Mouse (Mus musculus): Measurements from ENCODE around the gene Cd36. TPM values are rescaled to one million over a fixed set of nuclear protein-coding genes. Genes with fewer than 3 reads are reported as not detected.
"Not testable (repeated sequence)": the region's sequence is repeated elsewhere in the genome, so short reads cannot be mapped to it uniquely, and the experiment has no call there.

Cd36 gene
- total and polyA plus RNA-seq, 2 experiments from 2014 or later, result 2.2 to 2.6 TPM

DNA sequence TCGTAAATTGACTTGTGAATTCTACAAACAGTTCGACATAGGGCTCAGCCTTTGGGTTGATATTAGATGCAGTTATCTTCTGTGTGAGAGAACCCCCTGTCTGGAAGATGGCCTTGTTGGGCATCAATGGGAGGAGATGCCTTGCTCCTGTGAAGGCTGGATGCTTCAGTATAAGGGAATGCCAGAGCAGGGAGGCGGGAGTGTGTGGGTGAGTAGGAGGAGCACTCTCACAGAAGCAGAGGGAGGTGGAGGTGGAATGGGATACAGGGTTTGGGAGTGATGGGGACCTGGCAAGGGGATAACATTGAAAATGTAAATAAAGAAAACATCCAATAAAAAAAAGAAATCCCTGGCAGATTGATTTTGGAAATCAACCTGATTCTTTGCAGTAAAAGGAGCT is 35.0 kb upstream of the Cd36 start:
- 91% methylated on average over 3 of the region's 3 CpGs for WGBS

DNA sequence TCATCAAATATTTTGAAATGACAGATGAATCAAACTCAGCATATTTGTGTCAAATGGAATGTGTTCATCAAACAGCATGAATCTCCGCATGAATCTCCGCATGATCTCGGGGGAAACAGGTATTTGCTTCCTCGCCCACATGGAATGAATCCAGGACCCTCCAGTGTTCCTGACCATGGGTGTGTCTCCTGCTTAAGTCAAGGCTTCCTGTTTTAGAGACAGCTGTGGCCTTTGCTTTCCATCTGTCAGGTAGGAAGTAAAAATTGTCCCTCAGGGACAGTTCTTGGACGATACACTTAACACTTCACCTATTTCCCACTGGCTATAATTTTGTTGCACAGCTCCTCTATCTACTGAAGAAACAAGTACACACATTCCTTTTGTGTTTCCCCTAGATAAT is 30.4 kb upstream of the Cd36 start:
- no peak for ATAC-seq (ENCODE audit: low FRiP score)
- H3K4me2 ChIP-seq (ENCODE audit: low read depth, low read length, poor library complexity, severe bottlenecking), result no peak overlapping the region
- no peaks in the 10 kb centered on the region for H3K27me3 ChIP-seq (ENCODE audit: insufficient read depth, low read length)
- H3K9me3 ChIP-seq (ENCODE audit: low read length), result no peaks in the 10 kb centered on the region
- no peaks in the 10 kb centered on the region for H3K36me3 ChIP-seq (ENCODE audit: insufficient read depth, low read length)
- TF ChIP-seq CTCF (IDR thresholded peaks at IDR 0.05), result no peak
- DNase-seq (ENCODE audit: low spot score), result no peak
- no peak overlapping the region for H3K27ac ChIP-seq (ENCODE audit: low read depth, low read length)
- WGBS, result 85% methylated on average over 5 of the region's 5 CpGs
- H3K4me1 ChIP-seq (ENCODE audit: insufficient read depth, low read length), result no peaks in the 10 kb centered on the region
- no peak overlapping the region for H3K4me3 ChIP-seq (ENCODE audit: low read depth, low read length)
- no peak overlapping the region for H3K9ac ChIP-seq (replicated peaks; ENCODE audit: low read length, poor library complexity, severe bottlenecking)

More for the DNA sequence above, 35.0 kb upstream of the Cd36 start:
- Histone ChIP-seq H3K4me1 (ENCODE audit: insufficient read depth, low read length) (no peaks in the 10 kb centered on the region), H3K36me3 (ENCODE audit: insufficient read depth, low read length) (no peaks in the 10 kb centered on the region), H3K4me2 (ENCODE audit: low read depth, low read length, poor library complexity, severe bottlenecking) (no peak overlapping the region), H3K27me3 (ENCODE audit: insufficient read depth, low read length) (no peaks in the 10 kb centered on the region), H3K27ac (ENCODE audit: low read depth, low read length) (no peak overlapping the region), H3K4me3 (ENCODE audit: low read depth, low read length) (no peak overlapping the region), H3K9ac (replicated peaks; ENCODE audit: low read length, poor library complexity, severe bottlenecking) (no peak overlapping the region), H3K9me3 (ENCODE audit: low read length) (no peaks in the 10 kb centered on the region)
- DNase-seq (ENCODE audit: low spot score) (no peak), ATAC-seq (ENCODE audit: low FRiP score) (no peak)
- no peak for TF ChIP-seq CTCF (IDR thresholded peaks at IDR 0.05)

GRCm38 (mm10) chr5:17904766-17905165 is 16.2 kb upstream of the Cd36 start:
- H3K27me3 ChIP-seq (ENCODE audit: insufficient read depth, low read length), result no peaks in the 10 kb centered on the region
- no peak overlapping the region for H3K9ac ChIP-seq (replicated peaks; ENCODE audit: low read length, poor library complexity, severe bottlenecking)
- H3K4me2 ChIP-seq (ENCODE audit: low read depth, low read length, poor library complexity, severe bottlenecking), result no peak overlapping the region
- DNase-seq (ENCODE audit: low spot score), result no peak
- WGBS, result 81% methylated on average over 7 of the region's 7 CpGs
- ATAC-seq (ENCODE audit: low FRiP score), result no peak
- H3K36me3 ChIP-seq (ENCODE audit: insufficient read depth, low read length), result no peaks in the 10 kb centered on the region
- H3K27ac ChIP-seq (ENCODE audit: low read depth, low read length), result no peak overlapping the region
- no peaks in the 10 kb centered on the region for H3K4me1 ChIP-seq (ENCODE audit: insufficient read depth, low read length)
- H3K9me3 ChIP-seq (ENCODE audit: low read length), result no peaks in the 10 kb centered on the region
- no peak for TF ChIP-seq CTCF (IDR thresholded peaks at IDR 0.05)
- no peak overlapping the region for H3K4me3 ChIP-seq (ENCODE audit: low read depth, low read length)

DNA sequence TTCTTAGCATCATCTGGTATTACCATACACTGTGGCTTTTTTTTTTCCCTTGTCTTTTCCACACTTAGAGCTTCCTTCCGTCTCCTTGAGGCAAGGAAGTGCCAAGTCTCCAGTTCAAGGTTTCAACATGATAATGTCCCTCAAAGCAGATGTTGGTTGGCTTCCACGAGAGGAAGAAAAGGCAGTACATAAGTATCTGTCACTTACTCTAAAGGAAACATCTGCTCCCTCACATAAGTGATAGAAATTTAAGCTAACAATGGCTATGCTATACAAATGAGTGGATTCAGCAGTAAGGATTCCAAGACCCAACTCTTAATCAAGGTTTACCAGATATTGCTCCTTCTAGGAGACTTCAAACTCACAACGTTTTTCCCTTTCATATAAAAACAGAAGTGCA is 10.3 kb upstream of the Cd36 start:
- H3K4me2 ChIP-seq (ENCODE audit: low read depth, low read length, poor library complexity, severe bottlenecking), result no peak overlapping the region
- H3K4me1 ChIP-seq (ENCODE audit: insufficient read depth, low read length), result no peaks in the 10 kb centered on the region
- H3K27ac ChIP-seq (ENCODE audit: low read depth, low read length), result no peak overlapping the region
- no peaks in the 10 kb centered on the region for H3K36me3 ChIP-seq (ENCODE audit: insufficient read depth, low read length)
- WGBS, result 79% methylated on average over 3 of the region's 3 CpGs
- DNase-seq (ENCODE audit: low spot score) (no peak), ATAC-seq (ENCODE audit: low FRiP score) (no peak)
- TF ChIP-seq CTCF (IDR thresholded peaks at IDR 0.05), result no peak
- no peaks in the 10 kb centered on the region for H3K9me3 ChIP-seq (ENCODE audit: low read length)
- no peaks in the 10 kb centered on the region for H3K27me3 ChIP-seq (ENCODE audit: insufficient read depth, low read length)
- H3K9ac ChIP-seq (replicated peaks; ENCODE audit: low read length, poor library complexity, severe bottlenecking), result no peak overlapping the region
- H3K4me3 ChIP-seq (ENCODE audit: low read depth, low read length), result no peak overlapping the region

GRCm38 (mm10) chr5:17897641-17898040 is 9.0 kb upstream of the Cd36 start:
- not testable (repeated sequence) for H3K9me3 ChIP-seq (ENCODE audit: low read length); H3K9ac ChIP-seq (replicated peaks; ENCODE audit: low read length, poor library complexity, severe bottlenecking); DNase-seq (ENCODE audit: low spot score); H3K36me3 ChIP-seq (ENCODE audit: insufficient read depth, low read length); H3K4me3 ChIP-seq (ENCODE audit: low read depth, low read length); H3K27me3 ChIP-seq (ENCODE audit: insufficient read depth, low read length); ATAC-seq (ENCODE audit: low FRiP score); H3K27ac ChIP-seq (ENCODE audit: low read depth, low read length); H3K4me2 ChIP-seq (ENCODE audit: low read depth, low read length, poor library complexity, severe bottlenecking); H3K4me1 ChIP-seq (ENCODE audit: insufficient read depth, low read length)
- WGBS, result 97% methylated on average over 5 of the region's 5 CpGs

- ATAC-seq (ENCODE audit: low FRiP score), result no peak
- Histone ChIP-seq H3K4me3 (ENCODE audit: low read depth, low read length) (no peak overlapping the region), H3K36me3 (ENCODE audit: insufficient read depth, low read length) (no peaks in the 10 kb centered on the region), H3K4me2 (ENCODE audit: low read depth, low read length, poor library complexity, severe bottlenecking) (no peak overlapping the region), H3K4me1 (ENCODE audit: insufficient read depth, low read length) (no peaks in the 10 kb centered on the region), H3K27ac (ENCODE audit: low read depth, low read length) (no peak overlapping the region), H3K27me3 (ENCODE audit: insufficient read depth, low read length) (no peaks in the 10 kb centered on the region), H3K9ac (replicated peaks; ENCODE audit: low read length, poor library complexity, severe bottlenecking) (no peak overlapping the region), H3K9me3 (ENCODE audit: low read length) (no peaks in the 10 kb centered on the region)
- 60% methylated on average over 2 of the region's 2 CpGs for WGBS
- TF ChIP-seq CTCF (IDR thresholded peaks at IDR 0.05), result no peak
- no peak for DNase-seq (ENCODE audit: low spot score)
Measured at GRCm38 (mm10) chr5:17893577-17894172, 5.1 kb upstream of the Cd36 start.

All from midbrain, postnatal 0 days (tissue).